Mouse (Mus musculus) heart, embryonic 11.5 days (tissue): ENCODE measurements around the gene Zdhhc1. TPM values are rescaled to one million over a fixed set of nuclear protein-coding genes. Genes with fewer than 3 reads are reported as not detected.

ENCODE experiments used
- ATAC-seq: fragments of 200-750 bp; cut with Nextera tagmentation; replicated peaks from 2 replicates; pipeline ENCODE4 v1.8.0; 2017; ENCODE audit warnings: moderate library complexity; ENCODE audit not compliant: insufficient number of reproducible peaks, low FRiP score, low TSS enrichment
- H3K27ac ChIP-seq: fragments of 300-500 bp; sonication (generic); 2 replicates; pipeline ENCODE4 v1.5.1; 2014; ENCODE audit warnings: mild to moderate bottlenecking, low read depth, low read length
- H3K27me3 ChIP-seq: fragments of 300-500 bp; sonication (generic); 2 replicates; pipeline ENCODE4 v1.6.1; 2014; ENCODE audit warnings: mild to moderate bottlenecking, low read length, mixed read lengths; ENCODE audit not compliant: control insufficient read depth, insufficient read depth
- H3K36me3 ChIP-seq: fragments of 300-500 bp; sonication (generic); 2 replicates; pipeline ENCODE4 v1.6.1; 2014; ENCODE audit warnings: mild to moderate bottlenecking, low read length, moderate library complexity, mixed read lengths; ENCODE audit not compliant: control insufficient read depth, insufficient read depth
- H3K4me1 ChIP-seq: fragments of 300-500 bp; sonication (generic); 2 replicates; pipeline ENCODE4 v1.6.1; 2014; ENCODE audit warnings: low read length; ENCODE audit not compliant: control insufficient read depth, insufficient read depth
- H3K4me2 ChIP-seq: fragments of 300-500 bp; sonication (generic); 2 replicates; pipeline ENCODE4 v1.6.1; 2014; ENCODE audit warnings: mild to moderate bottlenecking, moderate library complexity
- H3K4me3 ChIP-seq: fragments of 300-500 bp; sonication (generic); 2 replicates; pipeline ENCODE4 v1.5.1; 2014; ENCODE audit warnings: low read depth, low read length
- H3K9ac ChIP-seq: fragments of 300-500 bp; sonication (generic); 2 replicates; pipeline ENCODE4 v1.6.1; 2014; ENCODE audit warnings: mild to moderate bottlenecking, low read depth, low read length, moderate library complexity
- H3K9me3 ChIP-seq: fragments of 300-500 bp; sonication (generic); replicated peaks from 2 replicates; pipeline ENCODE4 v1.6.1; 2016; ENCODE audit warnings: low read length; ENCODE audit not compliant: control insufficient read depth
- WGBS: fragments of 180-500 bp; shearing (Covaris S2); extraction: QIAGEN DNeasy Blood & Tissue Kit; methylation state at CpG from one replicate; pipeline ENCODE4 v1.1.7; 2014; ENCODE audit not compliant: insufficient replicate concordance; 5-methylcytosine and 5-hydroxymethylcytosine counted together
- polyA plus RNA-seq: library from polyadenylated mRNA; unstranded; fragments of >200 nt; fragmentation: Nextera tagmentation; extraction: Ambion mirVana; gene quantifications from 2 replicates; pipeline ENCODE4 v1.2.1, GENCODE M21; 2014

The Zdhhc1 gene
- polyA plus RNA-seq, 1 experiment from 2014 or later: 15.0 TPM

GRCm38 (mm10) chr8:105472414-105472932 lies 24.2 kb downstream of the Zdhhc1 start:
- Histone ChIP-seq H3K27me3 (peaks cover 18% of the 10 kb centered on the region), H3K36me3 (0 out of 2 replicates have a peak, but pooled peaks cover 2% of the 10 kb centered on the region), H3K27ac (no peak overlapping the region), H3K4me2 (peak overlapping the region; percentile 23; the same call in 1 of the 2 replicates), H3K9me3 (no peaks in the 10 kb centered on the region), H3K9ac (no peak overlapping the region), H3K4me3 (no peak overlapping the region), H3K4me1 (peaks cover 47% of the 10 kb centered on the region)
- no peak for ATAC-seq
- WGBS: 12% methylated on average over 23 of the region's 23 CpGs

DNA sequence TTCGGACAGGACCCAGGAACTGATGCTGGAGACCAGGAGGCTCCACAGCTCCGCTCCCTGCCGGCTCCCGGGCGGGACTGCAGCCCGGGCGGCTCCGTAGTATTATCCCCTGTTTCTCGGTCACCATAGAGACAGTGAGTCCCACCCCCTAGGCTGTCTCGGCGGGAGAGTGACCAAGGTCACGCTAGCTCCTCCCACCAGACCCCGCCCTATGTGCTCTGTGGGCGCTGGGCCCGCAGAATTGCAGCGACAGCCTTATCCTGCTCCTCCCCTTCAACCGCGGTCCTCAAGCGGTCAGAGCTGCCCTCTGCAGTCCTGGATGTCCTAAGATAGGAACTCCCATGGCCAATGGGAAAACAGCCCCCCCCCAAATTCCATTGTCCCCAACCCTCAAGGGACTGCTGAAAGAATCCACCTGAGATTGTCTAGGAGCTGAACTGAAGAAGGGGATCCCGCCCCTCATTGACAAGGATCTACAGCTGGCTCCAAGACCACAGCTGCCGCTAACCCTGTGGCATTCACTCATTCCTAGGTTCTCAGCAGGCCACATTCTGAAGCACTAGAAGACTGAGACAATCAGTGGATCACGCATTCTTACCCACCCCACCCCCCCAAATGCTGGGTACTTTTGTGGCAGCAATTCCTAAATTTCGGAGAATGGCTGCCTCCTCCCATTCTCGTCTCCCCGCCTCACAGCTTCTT lies 25.2 kb downstream of the Zdhhc1 start, which contains the start of gene Tppp3:
Gene Tppp3, minus strand, starts transcription at position 213 of the 702 bp plus-strand sequence.
- Histone ChIP-seq H3K9ac (peak within 1 kb of the TSS; percentile 50; the same call in 1 of the 2 replicates), H3K4me2 (peak within 1 kb of the TSS; percentile 69)
- 8% methylated on average over 25 of the region's 25 CpGs for WGBS

GRCm38 (mm10) chr8:105470681-105471313 lies 25.9 kb downstream of the Zdhhc1 start:
- Histone ChIP-seq H3K27me3 (peaks cover 18% of the 10 kb centered on the region), H3K27ac (no peak overlapping the region), H3K4me1 (peaks cover 40% of the 10 kb centered on the region), H3K4me2 (peak overlapping the region; percentile 69), H3K4me3 (peak overlapping the region; percentile 38), H3K36me3 (0 out of 2 replicates have a peak, but pooled peaks cover under 1% of the 10 kb centered on the region), H3K9me3 (no peaks in the 10 kb centered on the region), H3K9ac (peak overlapping the region; percentile 50; the same call in 1 of the 2 replicates)
- no peak; the same call in 1 of the 2 replicates for ATAC-seq
- WGBS: 18% methylated on average over 11 of the region's 11 CpGs

More for the DNA sequence above, 25.2 kb downstream of the Zdhhc1 start, which contains the start of gene Tppp3:
- H3K27ac ChIP-seq: no peak within 1 kb of the TSS
- H3K9me3 ChIP-seq: no peaks in the 10 kb centered on the region
- ATAC-seq: peak; percentile 85
- peak within 1 kb of the TSS; percentile 38 for H3K4me3 ChIP-seq
- peaks cover 40% of the 10 kb centered on the region for H3K4me1 ChIP-seq
- 0 out of 2 replicates have a peak, but pooled peaks cover 2% of the 10 kb centered on the region for H3K36me3 ChIP-seq
- H3K27me3 ChIP-seq: peaks cover 18% of the 10 kb centered on the region

GRCm38 (mm10) chr8:105470262-105470661 lies 26.4 kb downstream of the Zdhhc1 start:
- Histone ChIP-seq H3K4me2 (no peak overlapping the region), H3K27ac (no peak overlapping the region), H3K9me3 (no peaks in the 10 kb centered on the region), H3K36me3 (no peaks in the 10 kb centered on the region), H3K4me1 (peaks cover 40% of the 10 kb centered on the region), H3K27me3 (peaks cover 18% of the 10 kb centered on the region), H3K4me3 (no peak overlapping the region), H3K9ac (no peak overlapping the region)
- no peak for ATAC-seq
- 79% methylated on average over 5 of the region's 5 CpGs for WGBS

DNA sequence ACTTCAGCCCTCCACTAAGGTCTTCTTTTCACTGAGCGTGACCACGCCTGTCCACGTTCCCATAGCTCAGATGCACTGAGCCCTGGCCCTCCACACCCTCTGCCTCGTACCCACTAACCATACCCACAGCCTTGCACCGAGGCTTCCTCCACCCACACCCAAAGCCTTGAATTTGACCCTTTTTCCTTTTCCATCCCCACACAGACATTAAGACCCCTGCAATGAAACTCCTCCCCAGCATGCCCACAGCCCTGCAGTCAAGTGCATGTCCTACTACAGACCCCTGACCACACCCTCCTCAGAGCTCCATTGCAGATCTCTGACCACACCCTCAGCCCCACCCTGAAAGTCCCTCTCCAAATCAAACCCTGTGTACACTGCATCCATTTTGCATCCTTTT lies 26.9 kb downstream of the Zdhhc1 start:
- Histone ChIP-seq H3K9me3 (no peaks in the 10 kb centered on the region), H3K27me3 (peaks cover 18% of the 10 kb centered on the region), H3K4me1 (peaks cover 37% of the 10 kb centered on the region), H3K4me3 (no peak overlapping the region), H3K27ac (no peak overlapping the region), H3K4me2 (no peak overlapping the region), H3K9ac (no peak overlapping the region), H3K36me3 (no peaks in the 10 kb centered on the region)
- WGBS: 91% methylated on average over 5 of the region's 5 CpGs
- no peak for ATAC-seq

- Histone ChIP-seq H3K36me3 (no peaks in the 10 kb centered on the region), H3K27ac (no peak overlapping the region), H3K4me1 (peaks cover 30% of the 10 kb centered on the region), H3K9me3 (no peaks in the 10 kb centered on the region), H3K4me2 (no peak overlapping the region; the same call in 1 of the 2 replicates), H3K9ac (0 out of 2 replicates have a peak overlapping the region, but pooled peaks have one; percentile 22), H3K27me3 (peaks cover 18% of the 10 kb centered on the region), H3K4me3 (no peak overlapping the region)
- no peak for ATAC-seq
- WGBS: 41% methylated on average over 6 of the region's 6 CpGs
These were observed 27.5 kb downstream of the Zdhhc1 start for GRCm38 (mm10) chr8:105469041-105469695.

DNA sequence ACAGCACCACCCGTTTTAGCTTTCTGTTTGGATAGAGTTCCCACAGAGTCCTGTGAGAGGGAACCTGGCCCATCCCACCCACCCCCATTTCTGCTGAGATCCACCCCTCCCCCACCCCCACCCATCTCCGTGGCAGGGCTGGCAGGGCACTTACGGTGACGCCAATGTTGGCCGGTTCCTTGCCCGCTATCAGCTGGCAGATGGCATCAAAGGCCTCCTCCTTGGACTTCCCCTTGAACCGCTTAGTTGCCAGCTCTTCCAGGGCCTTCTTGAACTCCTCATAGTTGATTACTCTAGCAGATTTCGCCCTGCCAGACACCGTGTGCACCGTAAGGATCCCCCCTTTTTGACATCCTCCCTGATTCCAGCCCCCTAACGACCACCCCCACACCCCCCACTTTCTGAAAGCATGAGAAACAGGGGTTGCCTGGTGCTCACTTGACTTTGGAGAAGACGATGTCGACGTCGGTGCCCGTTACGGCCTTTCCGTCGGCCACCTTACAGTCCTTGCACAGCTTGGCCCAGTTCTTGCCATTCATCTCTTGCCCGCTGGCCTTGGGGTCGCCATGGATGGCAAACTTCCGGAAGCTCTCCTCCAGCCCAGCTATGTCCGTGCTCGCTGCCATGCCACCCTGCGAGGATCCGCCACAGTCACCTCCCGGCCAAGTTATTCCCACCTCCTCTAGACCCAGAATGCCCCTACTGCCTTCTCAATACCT lies 28.5 kb downstream of the Zdhhc1 start:
- no peak overlapping the region for H3K4me2 ChIP-seq
- 84% methylated on average over 26 of the region's 27 CpGs for WGBS
- ATAC-seq: no peak
- H3K4me1 ChIP-seq: peaks cover 21% of the 10 kb centered on the region
- no peak overlapping the region for H3K4me3 ChIP-seq
- H3K9me3 ChIP-seq: no peaks in the 10 kb centered on the region
- H3K27ac ChIP-seq: no peak overlapping the region
- no peaks in the 10 kb centered on the region for H3K36me3 ChIP-seq
- H3K27me3 ChIP-seq: peaks cover 9% of the 10 kb centered on the region; the same call in 1 of the 2 replicates
- no peak overlapping the region for H3K9ac ChIP-seq
